Mouse (Mus musculus): Measurements from ENCODE around the gene Nabp1. TPM values are rescaled to one million over a fixed set of nuclear protein-coding genes. Genes with fewer than 3 reads are reported as not detected.
"Not testable (repeated sequence)": the region's sequence is repeated elsewhere in the genome, so short reads cannot be mapped to it uniquely, and the experiment has no call there.

The Nabp1 gene
- total RNA-seq, 2 experiments from 2014 or later: 15.6 to 22.3 TPM

GRCm38 (mm10) chr1:51493592-51494307 is 15.5 kb upstream of the Nabp1 start:
- DNase-seq (ENCODE audit: extremely low spot score in 1 of 2, low spot score in 1 of 2): no peak

GRCm38 (mm10) chr1:51486291-51486690 is 8.1 kb upstream of the Nabp1 start:
- DNase-seq (ENCODE audit: extremely low spot score in 1 of 2, low spot score in 1 of 2): no peak

- no peak for DNase-seq (ENCODE audit: extremely low spot score in 1 of 2, low spot score in 1 of 2)
Measured at GRCm38 (mm10) chr1:51480386-51480785, 2.2 kb upstream of the Nabp1 start.

- no peak for DNase-seq (ENCODE audit: extremely low spot score in 1 of 2, low spot score in 1 of 2)
Measured at GRCm38 (mm10) chr1:51479691-51480090, 1.5 kb upstream of the Nabp1 start.

GRCm38 (mm10) chr1:51479027-51479329 is 753 bp upstream of the Nabp1 start:
- DNase-seq (ENCODE audit: extremely low spot score in 1 of 2, low spot score in 1 of 2): no peak

GRCm38 (mm10) chr1:51477656-51478081 is 556 bp downstream of the Nabp1 start:
- peak in 1 of 2 experiments; percentile 10 for DNase-seq (ENCODE audit: extremely low spot score in 1 of 2, low spot score in 1 of 2)

GRCm38 (mm10) chr1:51476405-51476804 is 1.8 kb downstream of the Nabp1 start:
- no peak for DNase-seq (ENCODE audit: extremely low spot score in 1 of 2, low spot score in 1 of 2)

- DNase-seq (ENCODE audit: extremely low spot score in 1 of 2, low spot score in 1 of 2): no peak
Measured at GRCm38 (mm10) chr1:51468077-51468476, 10.1 kb downstream of the Nabp1 start.

GRCm38 (mm10) chr1:51467181-51467580 is 11.0 kb downstream of the Nabp1 start:
- no peak for DNase-seq (ENCODE audit: extremely low spot score in 1 of 2, low spot score in 1 of 2)

GRCm38 (mm10) chr1:51466385-51466784 is 11.8 kb downstream of the Nabp1 start:
- DNase-seq (ENCODE audit: extremely low spot score in 1 of 2, low spot score in 1 of 2): no peak

- DNase-seq (ENCODE audit: extremely low spot score in 1 of 2, low spot score in 1 of 2): no peak
Measured at GRCm38 (mm10) chr1:51465285-51465684, 12.9 kb downstream of the Nabp1 start.

GRCm38 (mm10) chr1:51463038-51463437 is 15.2 kb downstream of the Nabp1 start:
- no peak for DNase-seq (ENCODE audit: extremely low spot score in 1 of 2, low spot score in 1 of 2)

- DNase-seq (ENCODE audit: extremely low spot score in 1 of 2, low spot score in 1 of 2): no peak
Measured at GRCm38 (mm10) chr1:51458731-51459450, 19.3 kb downstream of the Nabp1 start.

- no peak for DNase-seq (ENCODE audit: extremely low spot score in 1 of 2, low spot score in 1 of 2)
Measured at GRCm38 (mm10) chr1:51458089-51458488, 20.1 kb downstream of the Nabp1 start.

GRCm38 (mm10) chr1:51457249-51457648 is 21.0 kb downstream of the Nabp1 start:
- DNase-seq (ENCODE audit: extremely low spot score in 1 of 2, low spot score in 1 of 2): no peak

- DNase-seq (ENCODE audit: extremely low spot score in 1 of 2, low spot score in 1 of 2): no peak
Measured at GRCm38 (mm10) chr1:51448789-51449188, 29.4 kb downstream of the Nabp1 start.

- peak in 1 of 2 experiments; percentile 24 for DNase-seq (ENCODE audit: extremely low spot score in 1 of 2, low spot score in 1 of 2)
Measured at GRCm38 (mm10) chr1:51445854-51446460, 32.3 kb downstream of the Nabp1 start.

- no peak for DNase-seq (ENCODE audit: extremely low spot score in 1 of 2, low spot score in 1 of 2)
Measured at GRCm38 (mm10) chr1:51445161-51445853, 32.9 kb downstream of the Nabp1 start.

- no peak for DNase-seq (ENCODE audit: extremely low spot score in 1 of 2, low spot score in 1 of 2)
Measured at GRCm38 (mm10) chr1:51429775-51430174, 48.5 kb downstream of the Nabp1 start.

- DNase-seq (ENCODE audit: extremely low spot score in 1 of 2, low spot score in 1 of 2): no peak
Measured at GRCm38 (mm10) chr1:51426298-51426697, 51.9 kb downstream of the Nabp1 start.

- DNase-seq (ENCODE audit: extremely low spot score in 1 of 2, low spot score in 1 of 2): not testable (repeated sequence)
Measured at GRCm38 (mm10) chr1:51421029-51421428, 57.2 kb downstream of the Nabp1 start.
